Mouse (Mus musculus): Measurements from ENCODE around the gene Nr2c2ap.

Nr2c2ap gene

DNA sequence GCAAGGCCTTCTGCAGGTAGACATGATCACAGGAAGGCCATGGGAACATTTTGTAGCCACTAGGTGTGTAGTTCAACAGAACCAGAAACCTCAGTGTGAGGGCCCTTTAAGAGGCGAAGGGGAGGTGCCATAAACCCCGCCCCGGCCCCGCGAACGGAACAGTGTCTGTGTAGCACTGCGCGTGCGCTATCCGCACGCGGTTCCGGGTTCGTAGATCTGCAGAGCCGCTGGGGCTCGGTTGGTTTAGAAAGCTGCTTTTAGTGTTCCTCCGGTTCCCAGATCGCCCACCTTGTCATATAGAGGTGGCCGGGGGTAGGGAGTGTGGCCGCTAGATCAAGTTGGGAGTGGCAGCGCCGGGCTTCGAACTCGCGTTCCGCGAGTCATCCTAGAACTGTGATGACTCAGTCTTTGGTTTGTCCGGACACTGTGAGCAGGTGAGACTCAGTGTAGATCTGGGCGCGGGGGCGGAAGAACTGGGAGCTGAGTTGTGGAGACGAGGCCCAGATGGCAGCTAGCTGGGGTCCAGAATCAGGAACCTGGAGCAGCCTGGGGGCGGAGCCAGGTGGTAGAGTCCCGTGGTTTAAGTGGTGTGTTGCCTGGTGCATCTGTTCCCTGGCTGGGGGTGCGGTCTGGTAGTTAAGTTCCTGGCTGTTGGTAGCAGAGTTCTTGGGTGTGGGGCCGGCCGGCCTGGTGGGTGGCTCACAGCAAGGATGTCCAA is at the start of gene Nr2c2ap:
TSS of gene Nr2c2ap (plus strand) at position 168 of the 718 bp plus-strand sequence.
- DNase-seq (ENCODE audit: low read depth, low spot score), result peak; percentile 95

GRCm38 (mm10) chr8:70081976-70082375 is 49.2 kb upstream of the Nr2c2ap start:
- no peak for DNase-seq (ENCODE audit: low read depth, low spot score)

GRCm38 (mm10) chr8:70083285-70083684 is 47.8 kb upstream of the Nr2c2ap start, which contains the start of gene Hapln4:
TSS of gene Hapln4 (plus strand) at chr8:70083457.
- peak; percentile 23 for DNase-seq (ENCODE audit: low read depth, low spot score)

- DNase-seq (ENCODE audit: low read depth, low spot score), result no peak
Observed at GRCm38 (mm10) chr8:70084191-70085065, 46.7 kb upstream of the Nr2c2ap start.

- no peak for DNase-seq (ENCODE audit: low read depth, low spot score)
Observed at GRCm38 (mm10) chr8:70086151-70086550, 45.0 kb upstream of the Nr2c2ap start.

GRCm38 (mm10) chr8:70087237-70087636 is 43.9 kb upstream of the Nr2c2ap start:
- DNase-seq (ENCODE audit: low read depth, low spot score), result no peak

GRCm38 (mm10) chr8:70087836-70088650 is 43.1 kb upstream of the Nr2c2ap start:
- DNase-seq (ENCODE audit: low read depth, low spot score), result peak; percentile 36

DNA sequence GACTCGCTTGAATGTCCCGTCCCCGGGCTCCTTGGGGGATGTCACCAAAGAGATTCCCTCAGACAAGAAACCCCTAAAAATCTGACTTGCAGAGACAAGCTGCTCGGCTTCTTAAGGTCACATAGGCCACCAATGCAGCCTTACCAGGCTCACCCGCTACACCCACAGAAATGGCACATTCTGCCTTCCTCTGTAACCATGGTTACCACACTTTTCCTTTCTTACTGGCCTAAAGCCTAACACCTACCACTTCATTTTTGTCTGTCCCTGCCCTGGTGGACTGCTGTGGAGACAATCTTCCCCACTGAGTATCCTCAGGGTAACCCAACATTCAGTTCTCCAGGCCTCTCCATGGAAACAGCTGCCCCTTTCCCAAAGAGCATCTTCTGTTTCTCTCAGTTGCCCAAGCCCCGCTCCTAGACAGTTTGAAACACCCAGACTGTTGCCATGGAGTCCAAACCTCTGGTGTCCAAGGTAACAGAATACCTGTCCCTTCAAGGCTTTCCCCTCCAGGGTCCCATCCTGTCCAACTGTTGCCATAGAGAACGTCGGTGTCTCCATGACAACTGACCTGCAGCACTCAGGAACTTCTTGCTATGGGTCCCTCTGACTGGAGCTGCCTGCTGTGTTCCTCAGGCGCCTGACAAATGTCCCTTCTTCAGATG is 41.7 kb upstream of the Nr2c2ap start:
- DNase-seq (ENCODE audit: low read depth, low spot score), result no peak

- no peak for DNase-seq (ENCODE audit: low read depth, low spot score)
Observed at GRCm38 (mm10) chr8:70092786-70093185, 38.3 kb upstream of the Nr2c2ap start.

- no peak for DNase-seq (ENCODE audit: low read depth, low spot score)
Observed at GRCm38 (mm10) chr8:70099276-70099675, 31.9 kb upstream of the Nr2c2ap start.

DNA sequence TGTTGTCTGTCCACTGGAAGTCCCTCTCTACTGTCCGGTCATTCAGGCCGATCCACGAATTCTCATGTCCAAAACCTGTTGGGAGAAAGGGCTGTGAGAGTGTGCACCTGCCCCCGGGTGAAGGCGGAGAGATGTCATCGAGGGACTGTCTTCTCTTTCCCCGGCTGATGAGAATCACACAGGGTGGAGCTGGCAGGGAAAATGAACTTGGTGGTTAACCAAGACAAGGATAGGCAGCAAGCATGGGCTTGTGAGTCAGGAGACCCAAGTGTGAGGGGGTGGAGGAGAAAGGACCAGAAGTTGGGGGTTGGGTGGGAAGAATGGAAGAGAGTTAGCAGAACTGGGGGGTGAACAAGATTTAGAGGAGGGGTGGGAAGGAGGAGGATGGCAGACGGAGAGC is 30.9 kb upstream of the Nr2c2ap start:
- DNase-seq (ENCODE audit: low read depth, low spot score), result no peak

GRCm38 (mm10) chr8:70104506-70104905 is 26.6 kb upstream of the Nr2c2ap start:
- peak; percentile 85 for DNase-seq (ENCODE audit: low read depth, low spot score)

- no peak for DNase-seq (ENCODE audit: low read depth, low spot score)
Observed at GRCm38 (mm10) chr8:70104922-70105321, 26.2 kb upstream of the Nr2c2ap start.

DNA sequence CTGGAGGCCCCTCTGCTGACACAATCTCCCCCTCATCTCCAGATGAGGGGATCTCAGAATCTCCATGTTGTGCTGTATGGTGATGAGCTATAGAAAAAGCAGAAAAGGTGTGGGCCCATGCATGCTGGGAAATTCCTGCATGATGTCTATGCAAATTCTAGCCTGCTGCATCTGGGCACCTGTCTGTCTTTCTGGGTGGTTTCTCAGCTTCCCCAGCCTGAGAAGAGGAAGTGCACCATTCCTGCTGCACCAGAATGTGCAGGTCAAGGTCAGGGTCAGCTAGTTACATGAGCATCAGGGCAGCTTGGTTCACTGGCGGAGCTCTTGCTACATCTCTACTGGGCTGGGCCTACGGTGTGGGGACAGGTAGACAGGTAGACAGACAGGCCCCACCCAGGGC is 20.7 kb upstream of the Nr2c2ap start:
- DNase-seq (ENCODE audit: low read depth, low spot score), result no peak

- no peak for DNase-seq (ENCODE audit: low read depth, low spot score)
Observed at GRCm38 (mm10) chr8:70111192-70111795, 19.8 kb upstream of the Nr2c2ap start.

DNA sequence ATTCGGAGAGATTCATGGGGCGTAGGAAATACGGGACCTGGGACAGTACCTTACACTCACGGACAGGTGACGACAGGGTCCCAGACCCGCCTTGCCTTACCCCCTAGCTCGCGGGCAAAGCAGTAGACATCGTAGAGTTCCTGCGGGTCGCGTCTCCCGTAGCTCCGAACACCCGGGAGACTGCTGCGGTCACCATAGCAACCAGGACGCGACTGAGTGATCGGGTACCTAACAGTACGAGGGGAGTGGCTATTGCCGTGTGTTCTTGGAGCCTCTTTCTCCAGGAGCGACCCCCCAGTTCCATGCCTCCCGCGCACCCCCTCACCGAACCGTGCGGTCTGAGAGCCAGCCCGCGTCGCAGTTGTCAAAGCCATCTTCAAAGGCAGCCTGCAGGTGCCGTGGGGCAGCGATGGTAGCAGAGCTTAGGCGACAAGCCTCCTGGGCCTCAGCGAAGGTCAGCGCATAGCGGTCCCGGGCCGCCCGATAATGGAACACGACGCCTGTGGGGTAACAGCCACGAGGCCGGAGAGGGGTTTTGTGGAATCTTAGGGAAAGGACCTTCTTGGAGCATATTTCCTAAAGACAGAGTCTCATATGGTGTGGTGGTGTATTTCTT is 18.6 kb upstream of the Nr2c2ap start:
- DNase-seq (ENCODE audit: low read depth, low spot score), result peak; percentile 23

- DNase-seq (ENCODE audit: low read depth, low spot score), result no peak
Observed at GRCm38 (mm10) chr8:70114488-70114887, 16.6 kb upstream of the Nr2c2ap start.

DNA sequence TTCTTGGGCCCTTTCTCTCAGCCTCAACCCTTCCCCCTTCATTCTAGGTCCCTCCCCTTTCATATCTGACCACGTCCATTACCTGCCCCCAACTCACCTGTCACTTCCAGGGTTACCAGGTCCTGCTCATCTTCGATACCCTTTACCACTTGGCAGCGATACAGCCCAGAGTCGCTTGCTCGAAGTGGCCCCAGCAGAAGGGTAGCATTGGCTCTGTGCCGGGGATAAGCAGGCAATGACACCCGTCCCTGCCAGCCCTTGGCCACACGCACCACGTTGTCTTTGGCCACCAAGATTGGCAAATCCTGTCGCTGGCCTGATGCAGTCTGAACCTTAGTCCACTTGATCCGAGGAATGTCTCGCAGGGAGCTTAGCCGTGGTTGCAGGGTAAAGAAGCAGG is 16.2 kb upstream of the Nr2c2ap start:
- no peak for DNase-seq (ENCODE audit: low read depth, low spot score)

- peak; percentile 39 for DNase-seq (ENCODE audit: low read depth, low spot score)
Observed at GRCm38 (mm10) chr8:70117611-70118010, 13.5 kb upstream of the Nr2c2ap start.

Data from CD4-positive, CD25-positive, alpha-beta regulatory T cell, adult 2 months (primary cell).